Mouse (Mus musculus): Measurements from ENCODE around the gene Hdac9.

Gene Hdac9

DNA sequence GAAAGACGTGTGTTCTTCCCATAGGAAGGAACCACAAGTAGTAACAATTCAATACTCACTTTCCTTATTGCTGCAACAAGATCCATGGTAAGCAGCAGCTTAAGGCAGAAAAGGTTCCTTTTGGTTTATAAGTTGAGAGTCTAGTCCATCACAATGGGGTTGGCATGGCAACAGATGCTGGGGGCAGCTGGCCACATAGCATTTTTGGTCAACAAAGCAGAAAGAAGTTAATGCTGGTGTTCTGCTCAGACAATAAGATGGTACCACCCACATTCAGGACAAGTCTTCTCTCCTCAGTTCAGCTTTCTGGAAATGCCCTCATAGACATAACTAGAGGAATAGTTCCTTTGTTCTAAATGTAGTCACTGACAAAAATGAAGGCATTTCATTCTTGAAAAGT, at the start of gene Hdac9:
TSS of gene Hdac9 (minus strand) at position 101 of the 400 bp plus-strand sequence.
- DNase-seq: no peak

DNA sequence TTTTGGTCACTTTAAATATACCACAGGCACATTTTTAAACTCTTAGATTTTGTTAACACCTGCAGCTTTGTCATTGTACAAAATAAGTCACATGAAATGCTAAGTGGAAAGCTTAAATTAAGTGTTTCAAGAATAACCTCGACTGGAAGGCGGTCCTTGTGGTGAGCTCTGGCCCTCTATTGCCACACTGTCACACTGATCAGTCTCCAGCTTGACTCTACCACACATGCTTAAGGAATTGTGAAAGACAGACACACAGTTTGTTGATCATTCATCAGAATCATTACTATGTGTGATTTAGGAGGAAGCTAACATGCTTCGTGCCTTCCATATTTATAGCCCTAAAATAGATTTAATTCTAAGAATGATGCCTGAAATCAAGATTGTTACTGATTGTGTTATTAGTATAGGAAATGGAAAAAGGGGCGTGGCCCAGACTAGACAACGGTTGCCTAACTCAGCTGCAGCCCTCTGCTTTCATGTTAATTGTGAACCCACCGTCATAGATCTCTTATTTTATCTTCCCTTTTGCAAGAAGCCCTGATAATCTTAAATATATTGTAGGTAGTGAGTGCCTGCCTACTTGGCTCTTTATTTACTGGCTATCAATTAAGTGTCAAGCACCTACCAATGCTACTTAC, 32.3 kb upstream of the Hdac9 start:
- DNase-seq: no peak

DNA sequence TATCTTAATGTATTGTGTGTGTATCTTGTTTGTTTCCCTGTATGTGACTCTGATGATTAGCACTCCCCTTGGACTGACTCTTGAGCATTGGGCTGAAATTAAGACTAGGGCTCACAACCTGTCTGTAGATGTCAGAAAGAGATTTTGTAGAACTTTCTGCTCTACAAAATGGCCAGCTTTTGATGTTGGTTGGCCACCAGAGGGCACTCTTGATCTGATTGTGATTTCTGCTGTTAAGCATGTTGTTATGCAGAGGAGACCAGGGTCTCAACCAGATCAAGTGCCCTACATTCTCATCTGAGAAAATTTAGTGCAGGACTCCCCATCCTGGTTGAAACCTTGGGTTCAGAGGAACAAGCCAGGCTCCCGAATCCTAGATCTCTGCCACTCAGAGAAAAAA, 21.0 kb upstream of the Hdac9 start:
- no peak for DNase-seq

DNA sequence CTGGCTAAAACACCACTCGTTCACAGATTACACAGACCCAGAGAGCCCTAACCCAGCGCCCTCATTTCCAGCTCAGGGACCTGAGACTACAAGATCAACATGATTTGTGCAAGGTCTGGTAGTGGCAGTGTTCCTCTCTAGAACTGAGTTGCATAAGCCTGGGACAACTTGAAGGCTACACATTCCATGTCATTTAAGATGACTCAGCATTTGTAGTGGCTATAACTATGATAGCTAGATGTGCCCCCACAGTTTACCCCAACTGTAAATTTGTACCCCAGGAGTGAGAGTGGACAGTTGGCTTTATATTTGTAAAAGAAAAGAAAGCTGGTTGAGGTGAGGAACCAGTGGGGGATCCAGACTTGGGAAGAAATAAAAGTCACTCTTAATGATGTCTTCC, 8.9 kb downstream of the Hdac9 start:
- peak; percentile 9 to 15 for DNase-seq

DNA sequence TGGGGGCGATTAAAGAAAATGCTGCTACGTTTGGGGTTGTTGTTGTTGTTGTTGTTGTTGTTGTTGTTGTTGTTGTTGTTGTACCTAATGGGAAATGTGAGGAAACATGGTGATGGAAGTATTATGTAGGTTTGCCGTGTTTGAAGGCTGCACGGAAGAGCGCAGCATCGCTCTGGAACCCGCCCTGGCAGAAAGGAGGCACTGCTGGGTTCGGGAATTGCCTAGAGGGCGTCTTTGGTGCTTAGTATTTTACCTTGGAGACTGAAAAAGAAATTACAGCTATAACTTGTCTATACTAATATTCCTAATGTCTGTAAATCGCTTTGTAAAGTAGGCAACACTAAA, 9.4 kb downstream of the Hdac9 start:
- peak in 1 of 2 experiments; percentile 50 for DNase-seq

DNA sequence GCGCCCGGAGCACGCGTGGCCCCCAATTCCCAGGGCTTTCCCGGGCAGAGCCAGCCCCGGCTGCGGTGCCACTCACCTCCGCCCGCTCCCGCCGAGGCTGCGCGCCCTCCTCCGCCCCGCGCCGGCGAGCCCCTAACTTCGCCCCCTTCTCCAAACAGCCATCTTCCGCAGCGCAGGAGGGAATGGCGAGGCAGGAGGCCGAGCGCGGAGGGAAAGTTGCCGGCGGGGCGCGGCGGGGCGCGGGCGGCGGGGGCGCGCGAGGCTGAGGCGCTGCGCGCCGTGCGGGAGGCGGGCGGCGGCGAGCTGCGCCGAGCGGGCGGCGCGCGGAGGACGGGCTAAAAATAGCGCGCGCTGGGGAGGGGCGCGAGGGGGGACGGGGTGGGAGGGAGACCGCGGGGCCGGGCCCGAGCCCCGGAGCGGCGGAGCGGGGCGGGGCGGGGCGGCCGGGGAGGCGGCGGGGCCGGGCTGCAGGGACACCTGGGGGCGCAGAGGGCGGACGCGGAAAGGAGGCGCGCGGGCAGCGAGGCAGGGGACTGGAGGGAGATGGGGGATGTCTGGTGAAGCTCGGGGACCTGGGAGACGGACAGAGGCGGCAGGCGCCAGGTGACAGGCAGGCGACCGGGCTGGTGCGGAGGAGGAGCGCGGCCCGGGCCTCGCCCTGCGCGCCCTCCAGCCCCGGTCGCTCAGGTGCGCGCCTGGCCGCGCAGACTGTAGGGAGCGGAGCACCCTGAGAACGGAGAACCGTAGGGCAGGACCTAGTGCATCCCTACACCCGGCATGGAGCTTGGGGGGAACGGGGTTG, 10.0 kb downstream of the Hdac9 start:
- DNase-seq: peak; percentile 60 to 63

DNA sequence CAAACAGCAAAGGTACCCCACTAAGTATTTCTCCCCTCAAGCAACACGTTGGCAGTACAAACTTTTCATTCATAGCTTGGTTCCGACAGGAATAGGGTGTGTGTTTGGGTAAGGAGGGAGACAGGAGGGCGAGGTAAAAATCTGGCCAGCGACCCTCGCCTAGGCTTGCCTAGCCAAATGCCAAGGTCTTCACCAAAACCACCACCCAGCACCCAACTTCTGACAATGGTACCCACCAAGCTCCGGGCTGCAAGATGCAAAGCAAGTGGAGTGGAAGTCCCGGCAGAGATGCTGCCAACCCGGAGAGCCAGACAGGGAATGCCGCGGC, 10.6 kb downstream of the Hdac9 start:
- peak in 1 of 2 experiments; percentile 46 for DNase-seq

DNA sequence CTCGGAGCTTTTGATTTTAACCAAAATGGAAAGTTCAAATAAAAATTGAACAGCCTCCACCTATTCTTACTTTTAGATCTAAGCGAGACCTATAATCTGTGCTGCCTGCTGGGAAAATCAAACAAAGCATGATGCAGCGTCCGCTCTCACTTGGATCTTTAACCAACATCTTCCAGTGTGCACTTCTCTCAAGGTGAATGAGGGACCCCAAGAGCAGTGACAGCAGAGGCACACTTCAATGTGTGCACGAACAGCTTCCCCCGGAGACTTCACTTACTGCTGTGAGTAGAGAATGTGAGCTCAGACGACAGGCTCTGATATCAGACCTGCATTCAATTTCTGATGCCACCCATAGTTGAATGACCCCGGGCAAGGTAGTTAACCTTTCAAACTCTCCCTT, 16.7 kb downstream of the Hdac9 start:
- DNase-seq: no peak

DNA sequence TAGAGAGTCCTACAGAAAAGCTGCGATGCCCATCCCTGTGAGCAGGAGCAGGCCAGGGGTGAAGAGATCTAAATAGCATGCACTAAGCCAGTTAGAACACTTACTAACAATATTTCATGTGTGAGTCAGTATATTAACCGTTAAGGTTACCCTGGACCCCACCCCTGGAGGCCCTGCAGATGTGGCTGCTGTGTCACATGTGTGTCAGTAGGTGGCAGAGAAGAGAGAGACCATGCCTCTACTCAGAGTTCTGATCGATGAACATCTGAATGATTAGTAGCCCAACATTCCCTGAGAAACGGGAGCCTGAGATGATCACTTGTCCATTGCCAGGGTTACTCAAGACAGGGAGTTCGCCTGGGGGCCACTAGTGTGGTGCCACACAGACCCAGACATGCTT, 22.0 kb downstream of the Hdac9 start:
- DNase-seq: no peak

DNA sequence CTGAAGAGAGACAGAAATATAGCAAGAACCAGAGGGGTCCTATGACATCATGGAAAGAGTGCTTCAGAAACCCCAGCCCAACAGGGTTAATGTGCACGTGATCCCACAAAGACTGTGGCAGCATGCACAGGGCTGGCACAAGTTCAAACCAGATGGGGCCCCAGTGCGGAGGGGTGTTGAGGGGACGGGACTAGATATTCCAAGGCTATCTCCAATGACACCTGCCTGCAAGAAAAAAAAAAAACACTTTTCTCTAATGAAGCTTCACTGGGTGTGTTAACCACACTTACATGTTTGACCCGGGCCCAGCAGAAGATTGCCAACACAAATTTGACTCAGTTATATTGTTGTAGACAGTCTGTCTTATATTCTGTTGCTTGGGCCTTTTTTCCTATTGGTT, 28.2 kb downstream of the Hdac9 start:
- DNase-seq: no peak

DNA sequence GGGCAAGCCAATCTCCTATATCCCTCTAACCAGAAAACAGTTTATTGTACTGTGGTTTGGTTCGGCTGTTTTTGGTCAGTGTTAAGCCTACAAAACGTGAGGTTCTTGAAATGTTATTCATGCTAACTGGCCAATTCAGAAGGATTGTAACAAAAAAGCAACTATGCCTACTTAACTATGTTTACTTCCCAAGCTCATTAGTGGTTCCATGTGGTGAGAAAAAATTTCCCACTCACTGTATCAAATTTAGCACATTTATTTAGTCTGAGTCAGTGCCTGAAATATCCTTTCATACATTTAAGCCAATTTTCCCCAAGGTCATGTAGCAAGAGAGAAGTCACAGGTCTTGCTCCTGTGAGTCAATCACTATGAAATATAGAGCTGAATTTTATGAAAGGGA, 42.0 kb downstream of the Hdac9 start:
- no peak for DNase-seq

DNA sequence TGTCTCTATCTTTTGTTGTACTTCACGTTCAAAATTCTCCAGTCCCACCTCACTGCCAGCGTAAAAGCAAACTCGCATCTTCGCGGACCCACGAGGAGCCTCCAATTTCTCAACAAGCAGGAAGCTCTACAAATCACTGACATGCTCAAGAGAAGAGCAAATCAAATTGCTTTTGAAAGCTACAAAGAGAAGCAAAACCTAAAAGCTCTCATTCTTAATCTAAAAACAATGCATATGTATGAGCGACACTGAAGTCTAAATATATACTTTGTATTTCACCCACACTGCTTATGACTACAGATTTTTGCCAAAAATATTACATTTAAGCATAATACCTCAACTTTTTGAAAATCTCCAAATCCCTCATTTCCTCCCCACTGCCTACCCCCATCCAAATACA, 45.9 kb downstream of the Hdac9 start:
- DNase-seq: no peak

DNA sequence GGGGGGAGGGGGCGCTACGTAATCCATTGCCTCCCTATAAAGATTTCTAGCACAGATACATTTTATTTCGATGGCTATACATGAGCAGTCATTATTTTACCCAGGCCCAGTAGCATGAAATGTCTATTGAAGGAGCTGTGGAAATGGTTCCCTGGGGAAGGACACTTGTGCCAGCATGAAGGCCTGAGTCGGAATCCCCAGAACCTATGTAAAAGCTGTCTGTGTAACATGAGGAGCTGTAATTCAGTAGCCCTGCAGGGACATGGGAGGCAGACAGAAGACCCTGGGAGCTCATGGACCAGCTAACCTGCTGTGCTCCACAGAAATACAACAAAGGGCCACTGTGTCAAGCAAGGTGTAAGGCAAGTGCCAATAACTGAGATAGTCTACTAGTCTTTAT, 75.7 kb downstream of the Hdac9 start:
- no peak for DNase-seq

DNA sequence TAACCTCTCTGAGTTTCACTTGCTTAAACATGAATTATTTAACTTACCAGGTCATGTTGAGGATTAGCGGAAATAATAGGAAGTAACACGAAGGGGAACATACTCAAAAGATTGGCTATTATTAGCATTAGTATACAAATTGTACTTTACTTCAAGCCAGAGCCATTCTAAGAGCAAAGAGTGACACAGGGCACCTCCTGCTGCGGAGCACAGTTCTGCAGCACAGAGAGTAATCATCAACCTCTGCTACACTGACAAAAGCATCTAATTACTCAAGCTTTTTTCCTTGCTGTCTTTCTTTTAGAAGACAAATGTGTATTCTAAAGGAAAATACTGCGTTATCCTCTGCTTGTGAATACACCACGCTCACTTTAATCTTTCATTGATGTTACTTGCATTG, 79.6 kb downstream of the Hdac9 start:
- no peak for DNase-seq

DNA sequence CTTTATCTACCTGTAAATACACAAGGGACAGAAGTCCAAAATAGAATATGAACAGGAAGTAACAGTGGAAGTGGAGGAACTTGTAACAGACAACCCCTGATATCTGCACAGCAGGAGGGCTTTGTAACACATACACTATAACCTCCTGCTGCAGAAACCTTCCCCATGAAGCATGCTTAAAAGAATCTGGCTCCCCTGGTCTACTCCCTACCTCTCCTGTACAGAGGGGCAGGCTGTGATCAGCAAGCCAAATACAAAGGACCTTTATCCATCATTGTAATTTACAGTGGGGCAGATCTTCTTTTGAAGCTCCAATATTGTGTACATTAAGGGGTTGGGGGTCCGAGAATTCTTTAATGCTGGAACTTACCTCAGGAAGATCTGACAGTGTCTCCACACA, 80.0 kb downstream of the Hdac9 start:
- DNase-seq: no peak

DNA sequence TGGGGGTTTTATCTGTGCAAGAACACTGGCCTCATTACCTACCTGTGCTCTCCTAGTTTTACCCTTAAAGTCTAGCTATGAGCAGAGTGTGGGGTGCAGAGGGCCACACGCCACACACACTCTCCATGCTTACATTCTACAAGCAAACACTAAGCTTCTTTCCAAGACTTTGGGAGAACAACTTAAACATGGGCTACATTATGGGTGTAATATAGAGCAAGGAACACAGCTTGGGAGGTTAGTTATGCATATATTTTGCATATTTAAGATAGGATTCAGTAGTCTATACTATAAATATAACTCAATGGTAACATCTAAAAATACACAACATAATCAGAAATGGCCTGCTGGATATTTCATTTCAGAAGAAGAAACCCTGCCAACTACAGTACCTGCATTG, 80.8 kb downstream of the Hdac9 start:
- no peak for DNase-seq

DNA sequence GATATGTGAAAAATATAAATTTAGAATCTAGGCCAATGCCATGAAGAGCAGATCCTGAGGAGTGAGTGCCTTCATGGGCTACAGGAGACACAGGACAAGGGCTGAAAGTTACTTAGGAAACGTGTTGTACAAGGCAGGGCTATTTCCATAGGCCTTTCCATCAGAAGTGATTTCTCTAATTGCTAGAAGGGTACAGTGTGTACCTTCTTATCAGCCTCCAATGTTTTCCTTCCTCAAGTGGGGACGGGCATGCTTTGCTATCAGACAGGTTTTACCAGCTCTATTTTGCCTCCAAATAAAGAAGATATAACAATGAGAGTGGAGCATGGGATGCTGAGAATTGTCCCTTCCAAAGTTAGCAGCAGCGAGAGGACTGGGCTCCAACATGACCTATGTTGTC, 81.4 kb downstream of the Hdac9 start:
- no peak for DNase-seq

DNA sequence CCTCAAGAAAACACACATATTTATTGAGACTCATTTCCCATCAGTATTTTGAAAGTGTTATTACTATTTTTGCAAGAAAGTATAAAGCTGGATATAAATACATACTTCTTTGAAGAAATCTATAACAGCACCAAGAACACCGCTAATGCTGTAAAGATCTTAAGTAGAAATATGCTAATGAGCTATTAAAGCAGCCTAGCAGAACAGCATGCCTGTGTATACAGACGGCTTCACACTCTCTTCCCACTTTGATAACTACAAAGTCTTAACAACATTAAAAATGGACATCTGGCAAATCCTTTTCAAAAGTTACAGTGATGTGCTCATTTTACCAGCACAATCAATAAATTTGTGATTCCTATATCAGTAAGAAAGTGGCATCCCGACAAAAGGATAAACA, 88.2 kb downstream of the Hdac9 start:
- DNase-seq: no peak

DNA sequence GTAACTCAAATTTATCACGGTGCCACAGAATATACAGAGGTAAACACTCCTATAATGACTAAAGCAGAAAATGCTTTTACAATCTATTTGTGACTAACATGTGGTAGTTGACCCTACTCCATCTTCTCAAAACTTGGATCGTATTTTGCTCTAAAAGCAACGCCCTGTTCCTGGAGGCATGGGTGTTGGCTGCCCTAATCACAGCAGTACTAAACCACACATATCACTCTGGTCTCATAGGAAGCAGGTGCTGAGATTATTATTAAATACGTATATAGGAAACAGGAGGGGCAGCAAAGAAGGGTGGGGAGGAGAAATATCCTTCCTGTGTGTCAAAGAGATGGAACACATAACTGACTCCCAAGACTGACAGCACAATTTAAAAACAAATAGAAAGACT, 90.0 kb downstream of the Hdac9 start:
- DNase-seq: no peak

DNA sequence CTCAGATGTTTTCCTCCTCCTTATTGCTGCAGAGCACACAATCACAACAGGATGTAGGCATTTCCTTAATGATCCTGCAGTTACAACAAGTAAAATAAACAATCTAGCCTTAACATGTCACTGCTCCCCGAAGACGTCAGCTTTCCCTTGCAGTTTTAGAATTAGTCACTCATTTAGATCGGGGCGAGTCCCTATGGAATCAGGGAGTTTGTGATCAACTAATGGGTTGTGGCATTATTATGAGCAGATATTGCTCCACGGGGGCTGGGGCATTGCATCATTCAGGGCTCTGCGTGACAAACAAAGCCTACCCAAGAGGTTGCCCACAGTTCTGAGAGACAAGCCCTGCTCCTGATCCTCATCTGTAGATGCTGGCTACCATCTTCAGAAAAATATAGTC, 96.7 kb downstream of the Hdac9 start:
- no peak for DNase-seq

DNA sequence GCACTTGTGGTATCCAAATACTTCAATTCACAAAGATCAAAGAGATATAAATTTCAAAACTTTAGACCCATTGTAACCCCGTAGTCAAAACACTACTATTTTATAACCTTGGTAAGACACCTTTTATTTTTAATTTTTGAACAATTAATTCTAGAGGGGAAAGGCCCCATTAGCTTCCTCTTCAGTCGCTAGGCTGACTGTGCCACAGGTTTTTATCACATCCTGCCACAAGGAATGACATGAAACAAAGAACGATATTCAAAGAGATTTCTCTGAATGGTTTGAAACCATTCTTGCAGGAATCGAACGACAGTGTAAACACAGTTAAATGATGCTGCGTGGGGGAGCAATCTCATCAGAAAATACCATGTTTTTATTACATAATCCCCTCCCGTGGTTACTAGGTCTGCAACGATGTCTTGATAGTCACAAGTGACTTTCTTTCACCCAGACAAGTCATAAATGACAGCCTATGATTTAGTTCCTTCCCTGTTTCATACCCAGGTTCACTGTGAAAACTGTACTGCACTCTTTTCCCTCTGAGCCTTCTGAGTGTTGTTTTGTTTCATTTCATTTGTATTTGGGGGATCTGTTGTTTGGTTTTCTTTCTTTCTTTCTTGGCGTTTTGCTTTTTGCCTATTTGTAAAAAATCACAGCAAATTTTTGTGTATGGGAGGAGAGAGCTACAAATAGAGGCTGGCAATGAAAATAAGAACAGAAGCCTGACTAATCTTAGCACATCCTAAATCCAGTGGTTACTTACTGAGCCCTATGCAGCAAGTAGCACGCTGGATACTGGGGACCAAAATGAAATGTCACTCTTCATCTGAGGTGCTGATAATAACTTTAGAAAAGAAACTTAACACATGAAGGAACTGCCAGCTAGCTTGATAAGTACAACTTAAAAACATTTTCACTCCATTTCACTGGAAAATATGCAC, 105.0 kb downstream of the Hdac9 start:
- DNase-seq: no peak

DNA sequence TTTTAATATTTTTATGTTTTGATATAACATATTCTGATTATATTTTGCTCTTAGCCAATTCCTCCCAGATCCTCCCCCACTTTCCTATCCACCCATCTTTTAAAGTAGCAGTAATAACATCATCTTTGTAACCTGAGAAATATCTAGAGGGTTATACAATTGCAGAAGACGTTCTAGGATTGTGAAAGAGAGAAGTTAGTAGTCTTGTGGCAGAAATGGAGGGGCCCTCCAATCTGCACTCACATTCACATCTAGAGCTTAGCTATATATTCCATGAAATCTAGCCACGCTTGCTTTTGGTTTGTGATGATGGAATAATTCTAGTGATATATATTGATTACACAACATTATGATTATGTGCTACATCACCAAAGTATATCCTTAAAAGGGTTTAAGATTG, 106.7 kb downstream of the Hdac9 start:
- DNase-seq: no peak

DNA sequence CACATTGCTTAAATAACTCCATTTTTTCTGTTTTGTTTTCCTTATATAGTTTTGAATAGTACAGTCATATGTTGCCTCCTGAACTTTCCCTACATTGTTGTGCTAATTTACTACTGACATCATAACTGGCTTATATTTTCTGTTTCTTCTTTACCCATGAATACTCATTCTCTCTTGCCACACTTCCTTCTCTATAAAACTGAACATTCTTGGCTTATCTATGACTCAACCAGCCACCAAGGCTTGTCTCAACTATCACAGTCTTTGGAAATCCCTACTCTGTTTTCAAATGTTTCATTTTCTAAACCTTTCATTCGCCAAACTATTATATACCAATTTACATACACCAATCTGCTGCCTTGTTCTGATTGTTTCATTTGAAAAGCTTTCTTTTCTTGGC, 108.7 kb downstream of the Hdac9 start:
- DNase-seq: no peak

DNA sequence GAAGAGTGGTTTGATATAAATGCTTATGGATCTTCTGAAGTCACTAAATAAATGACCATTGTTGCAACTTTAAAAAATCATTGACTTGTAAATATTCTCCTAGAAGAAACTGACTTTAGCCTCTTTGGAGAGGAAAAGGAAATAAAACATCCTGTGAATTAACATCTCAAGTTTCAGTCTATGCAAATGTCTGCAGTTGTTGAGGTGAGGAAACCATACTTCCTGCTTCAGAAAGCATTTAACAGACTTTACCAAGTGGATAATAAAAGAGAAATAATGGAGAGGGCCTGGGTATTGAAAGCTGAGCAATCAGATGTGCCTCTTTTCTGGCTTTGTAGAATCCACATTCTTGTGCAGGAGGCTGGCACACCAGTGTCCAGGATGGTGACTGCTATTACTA, 110.4 kb downstream of the Hdac9 start:
- DNase-seq: no peak
